Mouse (Mus musculus) small intestine, adult 2 months (tissue): ENCODE measurements at regions not wholly inside any gene's neighbourhood (a gene's known extent, or its start where the extent isn't known, plus 50 kb on each side); places are given as distances from the start of the nearest gene placed in this dataset.

Source experiments
- CTCF ChIP-seq: fragments of 200-500 bp; IDR thresholded peaks from 2 replicates; pipeline ENCODE4 v1.5.1; 2012; ENCODE audit warnings: low read depth, mild to moderate bottlenecking, control low read depth, inconsistent platforms, low read length, moderate library complexity, mixed read lengths; ENCODE audit not compliant: insufficient replicate concordance, insufficient read length; ENCODE audit errors: extremely low read depth
- POLR2A ChIP-seq: fragments of 200-500 bp; IDR thresholded peaks from 2 replicates; pipeline ENCODE4 v1.6.1; 2012; ENCODE audit warnings: low read depth, mild to moderate bottlenecking, control low read depth, inconsistent platforms, low read length, moderate library complexity

DNA sequence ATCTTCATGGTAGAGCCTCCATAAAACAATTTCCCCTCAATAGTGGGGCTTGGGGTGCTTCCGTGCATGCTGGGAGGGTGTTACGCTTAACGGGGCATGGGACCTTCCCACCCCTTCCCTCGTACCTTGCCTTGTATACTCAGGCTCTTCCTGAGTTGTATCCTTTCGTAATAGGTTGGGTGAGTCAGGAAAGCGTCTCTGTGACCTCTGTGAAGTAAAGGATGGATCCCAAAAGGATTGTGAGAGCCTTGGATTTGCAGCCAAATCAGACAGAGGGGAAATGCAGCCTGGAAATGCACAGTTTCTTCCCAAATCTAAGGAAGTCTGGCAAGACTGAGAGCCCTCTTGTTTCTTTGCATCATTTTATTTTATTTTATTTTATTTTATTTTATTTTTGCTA, 166.0 kb downstream of the Ly86 start:
- no peak for TF ChIP-seq POLR2A
- TF ChIP-seq CTCF: no peak
